ENCODE assay signal across 10 mouse cellular contexts in genomic region chr4:129141560-129142438, GRCm38 (mm10). TPM values are rescaled to one million over a fixed set of nuclear protein-coding genes. Genes with fewer than 3 reads are reported as not detected.
DNase-seq lines count a peak whose midpoint lies in the region; ATAC-seq and TF ChIP-seq lines count a peak whose summit lies in the region.
"Had no signal": no experiment of that assay in that cellular context is flagged by ENCODE, and none has a peak within 500 bp of the region (broad histone marks: within the 10 kb centered on the region; RNA-seq: fewer than 3 reads in every experiment).

No protein-coding gene starts in this region.

- H3K9me3 ChIP-seq in midbrain, embryonic 11.5 days (ENCODE audit: control insufficient read depth, low read length), result no peaks in the 10 kb centered on the region
- no peaks in the 10 kb centered on the region for H3K9me3 ChIP-seq in midbrain, embryonic 16.5 days (replicated peaks; ENCODE audit: control insufficient read depth, low read length, poor library complexity, severe bottlenecking)

- H3K9ac ChIP-seq in midbrain, embryonic 11.5 days (ENCODE audit: low read length), result no peak overlapping the region
- H3K9ac ChIP-seq in midbrain, embryonic 16.5 days (ENCODE audit: low read depth, low read length), result no peak overlapping the region

- peak; percentile 40 to 59 for DNase-seq in cerebellum, postnatal 25 days
- DNase-seq in midbrain, embryonic 11.5 days (ENCODE audit: low spot score, missing footprints), result peak; percentile 74
- DNase-seq in heart, postnatal 14 days, result peak; percentile 47 to 62
- DNase-seq in urinary bladder, postnatal 36 days (ENCODE audit: low spot score in 2 of 2), result no peak
- no peak for DNase-seq in urinary bladder, postnatal 10 days (ENCODE audit: low spot score)
- DNase-seq: kidney, postnatal 14 days had no signal

- H3K36me3 ChIP-seq in midbrain, embryonic 11.5 days (ENCODE audit: control insufficient read depth, insufficient read depth, low read length), result no peaks in the 10 kb centered on the region
- H3K36me3 ChIP-seq in midbrain, embryonic 16.5 days (ENCODE audit: control insufficient read depth, insufficient read depth, low read length), result no peaks in the 10 kb centered on the region

- no peak overlapping the region for H3K27ac ChIP-seq in midbrain, embryonic 11.5 days (ENCODE audit: low read depth, low read length)
- H3K27ac ChIP-seq in midbrain, embryonic 16.5 days (ENCODE audit: low read length), result no peak overlapping the region
- H3K27ac ChIP-seq in olfactory bulb, adult 2 months (ENCODE audit: insufficient read depth, low read depth, low read length), result peak overlapping the region; percentile 67; the same call in 1 of the 2 replicates

- peaks cover 19% of the 10 kb centered on the region for H3K27me3 ChIP-seq in midbrain, embryonic 11.5 days (ENCODE audit: control insufficient read depth, insufficient read depth, low read length)
- peaks cover 7% of the 10 kb centered on the region; the same call in 1 of the 2 replicates for H3K27me3 ChIP-seq in midbrain, embryonic 16.5 days (ENCODE audit: control insufficient read depth, insufficient read depth, low read depth, low read length)

- intact Hi-C loops in heart, postnatal 14 days (cut with DNase I), result no loop called here

- no peak for TF ChIP-seq CTCF in olfactory bulb, adult 2 months (IDR thresholded peaks at IDR 0.05; ENCODE audit: insufficient read depth, low read depth, low read length)

- 85% methylated on average over 17 of the region's 17 CpGs for WGBS in midbrain, embryonic 11.5 days
- 68% methylated on average over 17 of the region's 17 CpGs for WGBS in midbrain, embryonic 16.5 days
- 57% methylated on average over 17 of the region's 17 CpGs for WGBS in olfactory bulb, adult 2 months

- no peak for TF ChIP-seq POLR2A in olfactory bulb, adult 2 months (IDR thresholded peaks at IDR 0.05; ENCODE audit: insufficient read depth, low read depth, low read length)

- ATAC-seq in cerebellum, adult (ENCODE audit: insufficient number of reproducible peaks, low FRiP score, low TSS enrichment), result no peak; the same call in 1 of the 2 replicates
- ATAC-seq in midbrain, embryonic 11.5 days (ENCODE audit: low FRiP score), result no peak
- no peak for ATAC-seq in midbrain, embryonic 16.5 days
- ATAC-seq: lung, postnatal 0 days had no signal

- no peak overlapping the region for H3K4me2 ChIP-seq in midbrain, embryonic 11.5 days
- no peak overlapping the region for H3K4me2 ChIP-seq in midbrain, embryonic 16.5 days (ENCODE audit: low read length)

- H3K4me1 ChIP-seq in midbrain, embryonic 11.5 days (ENCODE audit: control insufficient read depth, insufficient read depth, low read length), result no peaks in the 10 kb centered on the region; the same call in 1 of the 2 replicates
- peaks cover 27% of the 10 kb centered on the region for H3K4me1 ChIP-seq in midbrain, embryonic 16.5 days (ENCODE audit: control insufficient read depth, insufficient read depth, low read length)
- peaks cover 60% of the 10 kb centered on the region for H3K4me1 ChIP-seq in olfactory bulb, adult 2 months (ENCODE audit: control insufficient read depth, insufficient read depth, low read length)

- H3K4me3 ChIP-seq in midbrain, embryonic 11.5 days (ENCODE audit: low read depth, low read length), result no peak overlapping the region
- no peak overlapping the region for H3K4me3 ChIP-seq in midbrain, embryonic 16.5 days (ENCODE audit: low read depth, low read length)
- no peak overlapping the region for H3K4me3 ChIP-seq in olfactory bulb, adult 2 months (ENCODE audit: insufficient read depth, low read depth, low read length)

RNA-seq across cellular contexts. Expression of gene Fndc5, which starts 5.0 kb away (rescaled TPM):
- 0.95 and 1.5 TPM in 2 replicates for polyA plus RNA-seq in midbrain, embryonic 11.5 days (2014; fragmentation: Nextera tagmentation; extraction: Ambion mirVana)
- 5.9 and 6.2 TPM in 2 replicates for polyA plus RNA-seq in midbrain, embryonic 16.5 days (2015; fragmentation: Nextera tagmentation; extraction: Ambion mirVana)
- 100 to 1,000 TPM; 221 to 229 TPM for total RNA-seq in heart, postnatal 14 days (2021)
- not detected in 2 replicates for polyA plus RNA-seq in olfactory bulb, adult 2 months (2012; ENCODE audit: insufficient read depth, insufficient read length, low replicate concordance, missing spikeins)

RNA-seq across cellular contexts. Expression of gene Hpca, which starts 20.0 kb away (rescaled TPM):
- polyA plus RNA-seq in midbrain, embryonic 11.5 days (2014; fragmentation: Nextera tagmentation; extraction: Ambion mirVana), result 2.0 and 2.3 TPM in 2 replicates
- 85.5 and 130 TPM in 2 replicates for polyA plus RNA-seq in midbrain, embryonic 16.5 days (2015; fragmentation: Nextera tagmentation; extraction: Ambion mirVana)
- total RNA-seq in heart, postnatal 14 days (2021), result under 1 TPM in 1 of 2 experiments, not detected in 1; 0.41 TPM
- polyA plus RNA-seq in olfactory bulb, adult 2 months (2012; ENCODE audit: insufficient read depth, insufficient read length, low replicate concordance, missing spikeins), result not detected in 2 replicates

RNA-seq across cellular contexts. Expression of gene Tmem54, which starts 36.5 kb away (rescaled TPM):
- polyA plus RNA-seq in midbrain, embryonic 11.5 days (2014; fragmentation: Nextera tagmentation; extraction: Ambion mirVana), result 0.20 and 0.43 TPM in 2 replicates
- not detected in 2 replicates for polyA plus RNA-seq in midbrain, embryonic 16.5 days (2015; fragmentation: Nextera tagmentation; extraction: Ambion mirVana)
- total RNA-seq in heart, postnatal 14 days (2021), result not detected
- polyA plus RNA-seq in olfactory bulb, adult 2 months (2012; ENCODE audit: insufficient read depth, insufficient read length, low replicate concordance, missing spikeins), result not detected in 2 replicates

RNA-seq across cellular contexts. Expression of gene S100pbp, which starts 47.7 kb away (rescaled TPM):
- 20.0 and 26.9 TPM in 2 replicates for polyA plus RNA-seq in midbrain, embryonic 11.5 days (2014; fragmentation: Nextera tagmentation; extraction: Ambion mirVana)
- 27.0 and 28.0 TPM in 2 replicates for polyA plus RNA-seq in midbrain, embryonic 16.5 days (2015; fragmentation: Nextera tagmentation; extraction: Ambion mirVana)
- total RNA-seq in heart, postnatal 14 days (2021), result 10 to 100 TPM; 16.7 to 17.7 TPM
- polyA plus RNA-seq in olfactory bulb, adult 2 months (2012; ENCODE audit: insufficient read depth, insufficient read length, low replicate concordance, missing spikeins), result not detected in 2 replicates

RNA-seq across cellular contexts. Expression of gene Yars, which starts 47.8 kb away (rescaled TPM):
- 105 and 106 TPM in 2 replicates for polyA plus RNA-seq in midbrain, embryonic 11.5 days (2014; fragmentation: Nextera tagmentation; extraction: Ambion mirVana)
- 111 and 116 TPM in 2 replicates for polyA plus RNA-seq in midbrain, embryonic 16.5 days (2015; fragmentation: Nextera tagmentation; extraction: Ambion mirVana)
- total RNA-seq in heart, postnatal 14 days (2021), result 10 to 100 TPM; 26.5 to 30.5 TPM
- not detected in 2 replicates for polyA plus RNA-seq in olfactory bulb, adult 2 months (2012; ENCODE audit: insufficient read depth, insufficient read length, low replicate concordance, missing spikeins)

Comparison
In these comparisons a context has a peak if more than half of its experiments do, and no peak if none do; other contexts are left out.
1. DNase-seq: peak in cerebellum, postnatal 25 days (2 of 2), midbrain, embryonic 11.5 days (single experiment) and heart, postnatal 14 days (2 of 2); none in urinary bladder, postnatal 36 days (0 of 2) and urinary bladder, postnatal 10 days (single experiment).
2. RNA of gene Fndc5, which starts 5.0 kb away (polyA plus RNA-seq): not detected in olfactory bulb, adult 2 months; 5.9 to 6.2 TPM in midbrain, embryonic 16.5 days and 0.95 to 1.5 TPM in midbrain, embryonic 11.5 days; every median in the first group is over 10 times any median in the second.